Mouse (Mus musculus) kidney, adult 11 months (tissue): ENCODE data around the gene Dhx35.

Source experiments
- DNase-seq: peaks from one replicate; pipeline ENCODE4 v3.0.0; 2022

Dhx35 gene

GRCm38 (mm10) chr2:158898469-158899196 is 104.0 kb downstream of the Dhx35 start:
- no peak for DNase-seq
